Mouse (Mus musculus) kidney, postnatal 0 days (tissue): Measurements from ENCODE around the gene Gm17657. TPM values are rescaled to one million over a fixed set of nuclear protein-coding genes. Genes with fewer than 3 reads are reported as not detected.
A peak's percentile ranks its signal among the peaks of the same experiment; 100 is the strongest.
"Not testable (repeated sequence)": the region's sequence is repeated elsewhere in the genome, so short reads cannot be mapped to it uniquely, and the experiment has no call there.

ENCODE experiments used
- ATAC-seq: fragments of 200-750 bp; cut with Nextera tagmentation; replicated peaks from 2 replicates; pipeline ENCODE4 v1.8.0; 2017; ENCODE audit warnings: low read depth, moderate number of reproducible peaks, moderate TSS enrichment, moderate library complexity; ENCODE audit not compliant: low FRiP score
- DNase-seq: peaks from one replicate; pipeline ENCODE4 v3.0.0-alpha.2; 2016; ENCODE audit warnings: low spot score
- H3K27ac ChIP-seq: fragments of 300-500 bp; sonication (generic); 2 replicates; pipeline ENCODE4 v1.5.1; 2014; ENCODE audit warnings: mild to moderate bottlenecking
- H3K27me3 ChIP-seq: fragments of 300-500 bp; sonication (generic); 2 replicates; pipeline ENCODE4 v1.6.1; 2014; ENCODE audit warnings: low read length, mixed read lengths; ENCODE audit not compliant: insufficient read depth
- H3K36me3 ChIP-seq: fragments of 300-500 bp; sonication (generic); 2 replicates; pipeline ENCODE4 v1.6.1; 2014; ENCODE audit warnings: low read length, mixed read lengths; ENCODE audit not compliant: insufficient read depth
- H3K4me1 ChIP-seq: fragments of 300-500 bp; sonication (generic); replicated peaks from 2 replicates; pipeline ENCODE4 v1.6.1; 2014; ENCODE audit warnings: antibody characterized with exemption, low read length, mixed read lengths; ENCODE audit not compliant: insufficient read depth
- H3K4me2 ChIP-seq: fragments of 300-500 bp; sonication (generic); 2 replicates; pipeline ENCODE4 v1.6.1; 2014; ENCODE audit warnings: mild to moderate bottlenecking, low read length, moderate library complexity, mixed read lengths
- H3K4me3 ChIP-seq: fragments of 300-500 bp; sonication (generic); replicated peaks from 2 replicates; pipeline ENCODE4 v1.5.1; 2014; ENCODE audit warnings: low read depth, low read length
- H3K9ac ChIP-seq: fragments of 300-500 bp; sonication (generic); 2 replicates; pipeline ENCODE4 v1.6.1; 2014; ENCODE audit warnings: low read depth, low read length
- H3K9me3 ChIP-seq: fragments of 300-500 bp; sonication (generic); replicated peaks from 2 replicates; pipeline ENCODE4 v1.6.1; 2016; ENCODE audit warnings: low read length, inconsistent platforms, mixed read lengths
- CTCF ChIP-seq: IDR thresholded peaks from 2 replicates; pipeline ENCODE4 v1.5.1; 2016; ENCODE audit warnings: antibody characterized with exemption, low read depth, mild to moderate bottlenecking, moderate library complexity
- WGBS: fragments of 180-500 bp; shearing (Covaris S2); extraction: QIAGEN DNeasy Blood & Tissue Kit; methylation state at CpG from one replicate; pipeline ENCODE4 v1.1.7; 2014; 5-methylcytosine and 5-hydroxymethylcytosine counted together
- polyA plus RNA-seq: library from polyadenylated mRNA; unstranded; fragments of >200 nt; fragmentation: Nextera tagmentation; extraction: Ambion mirVana; gene quantifications from 2 replicates; pipeline ENCODE4 v1.2.1, GENCODE M21; 2015

The Gm17657 gene
- polyA plus RNA-seq, 1 experiment from 2014 or later: not detected

GRCm38 (mm10) chr17:29500243-29500740, 49.1 kb downstream of the Gm17657 start:
- H3K9ac ChIP-seq: no peak overlapping the region
- H3K27ac ChIP-seq: no peak overlapping the region
- ATAC-seq: no peak
- DNase-seq: no peak
- 0 out of 2 replicates have a peak, but pooled peaks cover 11% of the 10 kb centered on the region for H3K4me1 ChIP-seq
- H3K4me2 ChIP-seq: no peak overlapping the region
- H3K9me3 ChIP-seq: no peaks in the 10 kb centered on the region
- no peaks in the 10 kb centered on the region for H3K27me3 ChIP-seq
- 87% methylated on average over 7 of the region's 7 CpGs for WGBS
- no peak overlapping the region for H3K4me3 ChIP-seq
- TF ChIP-seq CTCF: no peak
- no peaks in the 10 kb centered on the region for H3K36me3 ChIP-seq

- TF ChIP-seq CTCF: no peak
- ATAC-seq: no peak
- no peak overlapping the region for H3K4me3 ChIP-seq
- 71% methylated on average over 6 of the region's 6 CpGs for WGBS
- no peak for DNase-seq
- peaks cover 3% of the 10 kb centered on the region for H3K36me3 ChIP-seq
- H3K27me3 ChIP-seq: no peaks in the 10 kb centered on the region
- H3K9me3 ChIP-seq: no peaks in the 10 kb centered on the region
- 0 out of 2 replicates have a peak, but pooled peaks cover 14% of the 10 kb centered on the region for H3K4me1 ChIP-seq
- H3K4me2 ChIP-seq: no peak overlapping the region
- H3K9ac ChIP-seq: no peak overlapping the region
- H3K27ac ChIP-seq: no peak overlapping the region
Measured at GRCm38 (mm10) chr17:29499511-29499910, 49.9 kb downstream of the Gm17657 start.

GRCm38 (mm10) chr17:29498952-29499351, 50.5 kb downstream of the Gm17657 start:
- DNase-seq, H3K36me3 ChIP-seq, H3K27me3 ChIP-seq, H3K9ac ChIP-seq, H3K9me3 ChIP-seq, H3K4me3 ChIP-seq, ATAC-seq, H3K4me2 ChIP-seq, H3K27ac ChIP-seq: not testable (repeated sequence)
- 0 out of 2 replicates have a peak, but pooled peaks cover 14% of the 10 kb centered on the region for H3K4me1 ChIP-seq
- WGBS: 100% methylated on average over 2 of the region's 2 CpGs

- Histone ChIP-seq H3K27me3 (no peaks in the 10 kb centered on the region), H3K27ac (no peak overlapping the region), H3K4me3 (no peak overlapping the region), H3K4me1 (peaks cover 12% of the 10 kb centered on the region; the same call in 1 of the 2 replicates), H3K36me3 (peaks cover 13% of the 10 kb centered on the region), H3K9me3 (no peaks in the 10 kb centered on the region), H3K9ac (no peak overlapping the region), H3K4me2 (no peak overlapping the region)
- no peak for ATAC-seq
- TF ChIP-seq CTCF: no peak
- 49% methylated on average over 4 of the region's 4 CpGs for WGBS
- DNase-seq: peak; percentile 23
Measured at GRCm38 (mm10) chr17:29498028-29498427, 51.4 kb downstream of the Gm17657 start.

- not testable (repeated sequence) for H3K27ac ChIP-seq, DNase-seq, H3K4me2 ChIP-seq, H3K4me3 ChIP-seq, H3K9me3 ChIP-seq, H3K4me1 ChIP-seq, H3K27me3 ChIP-seq, ATAC-seq, H3K9ac ChIP-seq
- peaks cover 13% of the 10 kb centered on the region for H3K36me3 ChIP-seq
- WGBS: 62% methylated on average over 1 of the region's 1 CpGs
Measured at GRCm38 (mm10) chr17:29497481-29497880, 52.0 kb downstream of the Gm17657 start.

- no peak for TF ChIP-seq CTCF
- DNase-seq (no peak), ATAC-seq (no peak)
- H3K36me3 ChIP-seq: peaks cover 13% of the 10 kb centered on the region
- H3K9ac ChIP-seq: no peak overlapping the region
- H3K27ac ChIP-seq: no peak overlapping the region
- H3K4me3 ChIP-seq: no peak overlapping the region
- H3K27me3 ChIP-seq: no peaks in the 10 kb centered on the region
- H3K9me3 ChIP-seq: no peaks in the 10 kb centered on the region
- no peak overlapping the region for H3K4me2 ChIP-seq
- H3K4me1 ChIP-seq: peaks cover 6% of the 10 kb centered on the region; the same call in 1 of the 2 replicates
- 97% methylated on average over 3 of the region's 3 CpGs for WGBS
Measured at GRCm38 (mm10) chr17:29497071-29497354, 52.4 kb downstream of the Gm17657 start.
